Mouse (Mus musculus) heart, adult 2 months (tissue): ENCODE results near the gene Cd3g.

Experiments used
- CTCF ChIP-seq: fragments of 200-600 bp; IDR thresholded peaks from 2 replicates; pipeline ENCODE4 v1.8.1; 2022; ENCODE audit warnings: antibody characterized with exemption, mild to moderate bottlenecking, moderate library complexity
- EP300 ChIP-seq: fragments of 200-500 bp; IDR thresholded peaks from 2 replicates; pipeline ENCODE4 v1.6.1; 2011; ENCODE audit warnings: low read depth, low read length, control low read depth; ENCODE audit not compliant: insufficient read depth
- POLR2A ChIP-seq: fragments of 200-500 bp; IDR thresholded peaks from 2 replicates; pipeline ENCODE4 v1.6.1; 2011; ENCODE audit warnings: mild to moderate bottlenecking, low read depth, low read length, control low read depth; ENCODE audit not compliant: insufficient read depth

GRCm38 (mm10) chr9:44999776-45000175 is 19.5 kb upstream of the Cd3g start:
- TF ChIP-seq CTCF (no peak), POLR2A (no peak), EP300 (no peak)
